Mouse (Mus musculus): Measurements from ENCODE around the gene Ptprd. TPM values are rescaled to one million over a fixed set of nuclear protein-coding genes. Genes with fewer than 3 reads are reported as not detected.
A peak's percentile ranks its signal among the peaks of the same experiment; 100 is the strongest.

Gene Ptprd
- polyA plus RNA-seq, 1 experiment from 2014 or later, result 46.2 TPM

GRCm38 (mm10) chr4:76368291-76368690 is 1843.5 kb downstream of the Ptprd start:
- 93% methylated on average over 2 of the region's 2 CpGs for WGBS
- no peak overlapping the region for H3K4me3 ChIP-seq (ENCODE audit: low read depth, low read length)
- H3K27ac ChIP-seq (replicated peaks; ENCODE audit: low read depth, low read length), result no peak overlapping the region
- no peaks in the 10 kb centered on the region for H3K9me3 ChIP-seq (ENCODE audit: control insufficient read depth, low read length)
- no peak overlapping the region for H3K9ac ChIP-seq (ENCODE audit: low read depth, low read length)
- no peaks in the 10 kb centered on the region for H3K27me3 ChIP-seq (replicated peaks; ENCODE audit: control insufficient read depth, insufficient read depth, low read length)
- no peak for DNase-seq (ENCODE audit: low spot score)
- H3K4me2 ChIP-seq (ENCODE audit: low read depth, low read length), result no peak overlapping the region
- no peak for ATAC-seq (ENCODE audit: low read depth)
- H3K36me3 ChIP-seq (ENCODE audit: control insufficient read depth, insufficient read depth, low read length), result no peaks in the 10 kb centered on the region
- H3K4me1 ChIP-seq (ENCODE audit: control insufficient read depth, insufficient read depth, low read length), result peaks cover 46% of the 10 kb centered on the region

GRCm38 (mm10) chr4:76367285-76367684 is 1844.5 kb downstream of the Ptprd start:
- Histone ChIP-seq H3K27ac (replicated peaks; ENCODE audit: low read depth, low read length) (no peak overlapping the region), H3K4me2 (ENCODE audit: low read depth, low read length) (no peak overlapping the region), H3K27me3 (replicated peaks; ENCODE audit: control insufficient read depth, insufficient read depth, low read length) (no peaks in the 10 kb centered on the region), H3K4me1 (ENCODE audit: control insufficient read depth, insufficient read depth, low read length) (peaks cover 48% of the 10 kb centered on the region), H3K36me3 (ENCODE audit: control insufficient read depth, insufficient read depth, low read length) (no peaks in the 10 kb centered on the region), H3K4me3 (ENCODE audit: low read depth, low read length) (no peak overlapping the region), H3K9ac (ENCODE audit: low read depth, low read length) (no peak overlapping the region), H3K9me3 (ENCODE audit: control insufficient read depth, low read length) (no peaks in the 10 kb centered on the region)
- no peak for DNase-seq (ENCODE audit: low spot score)
- peak; percentile 42; the same call in 1 of the 2 replicates for ATAC-seq (ENCODE audit: low read depth)
- WGBS, result 56% methylated on average over 3 of the region's 3 CpGs

- Histone ChIP-seq H3K4me1 (ENCODE audit: control insufficient read depth, insufficient read depth, low read length) (peaks cover 51% of the 10 kb centered on the region), H3K9me3 (ENCODE audit: control insufficient read depth, low read length) (no peaks in the 10 kb centered on the region), H3K36me3 (ENCODE audit: control insufficient read depth, insufficient read depth, low read length) (no peaks in the 10 kb centered on the region), H3K27me3 (replicated peaks; ENCODE audit: control insufficient read depth, insufficient read depth, low read length) (no peaks in the 10 kb centered on the region), H3K4me3 (ENCODE audit: low read depth, low read length) (no peak overlapping the region), H3K9ac (ENCODE audit: low read depth, low read length) (no peak overlapping the region), H3K4me2 (ENCODE audit: low read depth, low read length) (no peak overlapping the region), H3K27ac (replicated peaks; ENCODE audit: low read depth, low read length) (no peak overlapping the region; the same call in 1 of the 2 replicates)
- ATAC-seq (ENCODE audit: low read depth) (no peak), DNase-seq (ENCODE audit: low spot score) (peak; percentile 69)
- 50% methylated on average over 4 of the region's 4 CpGs for WGBS
Observed at GRCm38 (mm10) chr4:76365871-76366270, 1845.9 kb downstream of the Ptprd start.

GRCm38 (mm10) chr4:76361546-76361945 is 1850.2 kb downstream of the Ptprd start:
- Histone ChIP-seq H3K4me3 (ENCODE audit: low read depth, low read length) (no peak overlapping the region), H3K9me3 (ENCODE audit: control insufficient read depth, low read length) (no peaks in the 10 kb centered on the region), H3K27me3 (replicated peaks; ENCODE audit: control insufficient read depth, insufficient read depth, low read length) (no peaks in the 10 kb centered on the region), H3K27ac (replicated peaks; ENCODE audit: low read depth, low read length) (no peak overlapping the region), H3K4me1 (ENCODE audit: control insufficient read depth, insufficient read depth, low read length) (peaks cover 26% of the 10 kb centered on the region), H3K9ac (ENCODE audit: low read depth, low read length) (no peak overlapping the region), H3K36me3 (ENCODE audit: control insufficient read depth, insufficient read depth, low read length) (no peaks in the 10 kb centered on the region), H3K4me2 (ENCODE audit: low read depth, low read length) (no peak overlapping the region)
- ATAC-seq (ENCODE audit: low read depth) (no peak), DNase-seq (ENCODE audit: low spot score) (no peak)
- WGBS, result 67% methylated on average over 1 of the region's 1 CpGs

- Histone ChIP-seq H3K36me3 (ENCODE audit: control insufficient read depth, insufficient read depth, low read length) (no peaks in the 10 kb centered on the region), H3K27ac (replicated peaks; ENCODE audit: low read depth, low read length) (no peak overlapping the region), H3K9me3 (ENCODE audit: control insufficient read depth, low read length) (no peaks in the 10 kb centered on the region), H3K27me3 (replicated peaks; ENCODE audit: control insufficient read depth, insufficient read depth, low read length) (no peaks in the 10 kb centered on the region), H3K9ac (ENCODE audit: low read depth, low read length) (no peak overlapping the region), H3K4me1 (ENCODE audit: control insufficient read depth, insufficient read depth, low read length) (peaks cover 14% of the 10 kb centered on the region), H3K4me2 (ENCODE audit: low read depth, low read length) (no peak overlapping the region), H3K4me3 (ENCODE audit: low read depth, low read length) (no peak overlapping the region)
- ATAC-seq (ENCODE audit: low read depth), result no peak
- 83% methylated on average over 2 of the region's 2 CpGs for WGBS
- DNase-seq (ENCODE audit: low spot score), result no peak
Observed at GRCm38 (mm10) chr4:76354167-76354566, 1857.6 kb downstream of the Ptprd start.

GRCm38 (mm10) chr4:76352468-76352867 is 1859.3 kb downstream of the Ptprd start:
- H3K9ac ChIP-seq (ENCODE audit: low read depth, low read length), result no peak overlapping the region
- no peaks in the 10 kb centered on the region for H3K27me3 ChIP-seq (replicated peaks; ENCODE audit: control insufficient read depth, insufficient read depth, low read length)
- H3K36me3 ChIP-seq (ENCODE audit: control insufficient read depth, insufficient read depth, low read length), result no peaks in the 10 kb centered on the region
- no peak overlapping the region for H3K4me2 ChIP-seq (ENCODE audit: low read depth, low read length)
- no peak overlapping the region for H3K27ac ChIP-seq (replicated peaks; ENCODE audit: low read depth, low read length)
- no peak for DNase-seq (ENCODE audit: low spot score)
- H3K9me3 ChIP-seq (ENCODE audit: control insufficient read depth, low read length), result no peaks in the 10 kb centered on the region
- no peak overlapping the region for H3K4me3 ChIP-seq (ENCODE audit: low read depth, low read length)
- no peak for ATAC-seq (ENCODE audit: low read depth)
- peaks cover 14% of the 10 kb centered on the region for H3K4me1 ChIP-seq (ENCODE audit: control insufficient read depth, insufficient read depth, low read length)
- 26% methylated on average over 1 of the region's 1 CpGs for WGBS

- ATAC-seq (ENCODE audit: low read depth) (no peak), DNase-seq (ENCODE audit: low spot score) (no peak)
- Histone ChIP-seq H3K9me3 (ENCODE audit: control insufficient read depth, low read length) (no peaks in the 10 kb centered on the region), H3K9ac (ENCODE audit: low read depth, low read length) (no peak overlapping the region), H3K4me3 (ENCODE audit: low read depth, low read length) (no peak overlapping the region), H3K27me3 (replicated peaks; ENCODE audit: control insufficient read depth, insufficient read depth, low read length) (no peaks in the 10 kb centered on the region), H3K36me3 (ENCODE audit: control insufficient read depth, insufficient read depth, low read length) (no peaks in the 10 kb centered on the region), H3K4me1 (ENCODE audit: control insufficient read depth, insufficient read depth, low read length) (peaks cover 14% of the 10 kb centered on the region), H3K4me2 (ENCODE audit: low read depth, low read length) (no peak overlapping the region), H3K27ac (replicated peaks; ENCODE audit: low read depth, low read length) (no peak overlapping the region)
- 48% methylated on average over 8 of the region's 8 CpGs for WGBS
Observed at GRCm38 (mm10) chr4:76351201-76351979, 1860.4 kb downstream of the Ptprd start.

- H3K4me3 ChIP-seq (ENCODE audit: low read depth, low read length), result no peak overlapping the region
- no peak for ATAC-seq (ENCODE audit: low read depth)
- H3K9me3 ChIP-seq (ENCODE audit: control insufficient read depth, low read length), result no peaks in the 10 kb centered on the region
- H3K4me2 ChIP-seq (ENCODE audit: low read depth, low read length), result no peak overlapping the region
- WGBS, result 16% methylated on average over 3 of the region's 3 CpGs
- no peaks in the 10 kb centered on the region for H3K36me3 ChIP-seq (ENCODE audit: control insufficient read depth, insufficient read depth, low read length)
- H3K27ac ChIP-seq (replicated peaks; ENCODE audit: low read depth, low read length), result no peak overlapping the region
- no peaks in the 10 kb centered on the region for H3K27me3 ChIP-seq (replicated peaks; ENCODE audit: control insufficient read depth, insufficient read depth, low read length)
- no peak for DNase-seq (ENCODE audit: low spot score)
- no peak overlapping the region for H3K9ac ChIP-seq (ENCODE audit: low read depth, low read length)
- H3K4me1 ChIP-seq (ENCODE audit: control insufficient read depth, insufficient read depth, low read length), result peaks cover 14% of the 10 kb centered on the region
Observed at GRCm38 (mm10) chr4:76350241-76350962, 1861.4 kb downstream of the Ptprd start.

All from embryonic facial prominence, embryonic 14.5 days (tissue).